Mouse (Mus musculus): ENCODE results near the gene Fam129b.

DNA sequence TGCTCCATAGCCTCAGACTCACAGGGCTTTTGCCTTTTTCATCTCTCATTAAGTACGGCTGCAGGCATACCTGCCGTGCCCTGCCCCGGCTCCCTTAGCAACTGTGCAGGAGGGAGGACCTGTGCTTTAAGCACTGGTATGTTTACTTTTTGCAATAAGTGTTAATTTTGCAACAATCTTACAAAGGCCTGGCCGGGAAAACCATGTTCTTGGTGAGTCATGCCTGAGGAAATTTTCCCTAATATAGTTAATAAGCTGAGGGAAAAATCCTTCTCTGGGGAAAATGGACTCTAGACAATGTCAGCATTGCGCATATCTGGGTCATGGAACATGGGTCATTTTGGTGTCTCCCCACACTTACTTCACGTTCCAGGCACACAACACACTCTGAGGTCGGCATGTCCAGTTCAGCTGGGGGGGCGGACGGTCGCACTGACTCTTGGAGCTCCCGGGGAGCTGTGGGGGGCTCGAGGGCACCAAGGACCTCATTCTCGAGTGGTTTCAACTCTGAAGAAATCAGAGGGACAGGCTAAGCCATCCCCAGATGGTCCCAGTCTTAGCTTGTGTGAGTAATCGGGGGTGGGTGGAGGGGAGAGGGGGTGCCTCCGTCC lies 51.8 kb downstream of the Fam129b start:
- TF ChIP-seq CTCF (IDR thresholded peaks at IDR 0.05; ENCODE audit: extremely low read depth, insufficient read length, insufficient replicate concordance, low read depth, low read length) (no peak), POLR2A (IDR thresholded peaks at IDR 0.05; ENCODE audit: low read depth, low read length) (no peak)
